Mouse (Mus musculus) midbrain, embryonic 12.5 days (tissue): ENCODE results near the gene Tube1. TPM values are rescaled to one million over a fixed set of nuclear protein-coding genes. Genes with fewer than 3 reads are reported as not detected.

Source experiments
- polyA plus RNA-seq: library from polyadenylated mRNA; unstranded; fragments of >200 nt; fragmentation: Nextera tagmentation; extraction: Ambion mirVana; gene quantifications from 2 replicates; pipeline ENCODE4 v1.2.1, GENCODE M21; 2016

The Tube1 gene
- polyA plus RNA-seq, 1 experiment from 2014 or later, result 17.7 TPM

Other genes with a start within 250 kb of the Tube1 start
- gene Lama4, start 168.5 kb upstream of the Tube1 start, polyA plus RNA-seq, result 21.4 and 27.2 TPM in 2 replicates
- 20.9 and 22.4 TPM in 2 replicates for gene Fam229b, start 62 bp upstream of the Tube1 start, polyA plus RNA-seq
- 0.24 and 0.28 TPM in 2 replicates for gene Ccn6, start 29.8 kb downstream of the Tube1 start, polyA plus RNA-seq
- 52.7 and 64.3 TPM in 2 replicates for gene Fyn, start 234.9 kb downstream of the Tube1 start, polyA plus RNA-seq